Mouse (Mus musculus): ENCODE measurements around the gene Plbd2. TPM values are rescaled to one million over a fixed set of nuclear protein-coding genes. Genes with fewer than 3 reads are reported as not detected.
A peak's percentile ranks its signal among the peaks of the same experiment; 100 is the strongest.

Plbd2 gene
- polyA plus RNA-seq (2016; fragmentation: Nextera tagmentation; extraction: Ambion mirVana), result 52.4 and 52.5 TPM in 2 replicates

DNA sequence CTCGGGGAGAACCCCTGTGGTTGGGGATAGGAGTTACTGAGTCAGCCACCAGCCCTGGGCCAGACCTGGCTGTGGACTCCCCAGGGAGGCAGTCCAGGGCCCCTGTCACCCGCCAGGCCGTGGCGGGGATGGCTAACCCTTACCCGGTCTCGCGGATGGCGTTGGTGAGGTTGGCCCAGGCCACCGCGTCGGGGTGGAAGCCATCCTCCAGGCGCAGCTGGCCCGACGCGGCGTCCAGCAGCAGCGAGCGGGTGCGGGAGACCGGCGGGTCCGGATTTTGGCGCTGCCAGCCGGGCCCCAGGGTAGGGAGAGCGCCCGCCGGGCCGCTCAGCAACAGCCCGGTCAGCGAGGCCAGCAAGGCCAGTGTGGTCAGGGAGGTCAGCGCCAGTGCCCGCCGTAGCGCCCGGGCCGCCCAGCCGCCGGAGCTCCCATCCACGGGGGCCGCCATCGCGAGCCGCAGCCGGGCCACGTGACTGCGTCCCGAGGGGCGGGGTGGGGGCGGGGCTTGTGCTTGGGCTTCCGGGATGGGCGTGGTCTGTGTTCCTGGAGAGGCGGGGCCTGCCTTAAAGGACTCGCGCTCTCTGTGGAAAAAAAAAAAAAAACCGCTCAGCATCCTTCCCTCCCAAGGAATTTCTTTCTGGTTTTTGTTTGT lies at the start of gene Plbd2:
Gene Plbd2 (minus strand): TSS at position 482 of the 652 bp plus-strand sequence.
- peak; percentile 61; the same call in 1 of the 2 replicates for ATAC-seq (ENCODE audit: insufficient number of reproducible peaks, insufficient read depth, low FRiP score, low TSS enrichment)

DNA sequence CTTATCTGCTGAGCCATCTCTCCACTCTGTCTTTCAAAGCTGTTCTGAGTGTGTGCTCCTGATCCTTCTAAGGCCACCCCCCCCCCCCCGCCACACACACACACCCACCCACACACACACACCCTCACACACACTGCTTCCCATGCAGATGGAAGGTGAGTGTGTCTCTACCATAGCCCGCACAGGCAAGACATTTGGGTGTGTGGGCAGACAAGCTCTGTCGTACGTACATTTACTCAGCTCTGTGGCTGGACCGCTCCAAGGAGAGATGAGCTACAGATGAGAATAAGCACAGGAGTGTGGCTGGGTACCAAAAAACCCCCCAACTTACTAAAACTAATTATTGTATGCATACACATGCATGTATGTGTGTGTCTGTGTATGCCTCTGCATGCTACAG lies 47.2 kb upstream of the Plbd2 start:
- ATAC-seq (ENCODE audit: insufficient number of reproducible peaks, insufficient read depth, low FRiP score, low TSS enrichment), result no peak
- Histone ChIP-seq H3K27me3 (no peaks in the 10 kb centered on the region), H3K9me3 (no peaks in the 10 kb centered on the region), H3K4me3 (no peak overlapping the region), H3K27ac (no peak overlapping the region), H3K4me2 (replicated peaks) (no peak overlapping the region), H3K4me1 (no peaks in the 10 kb centered on the region), H3K36me3 (peaks cover 47% of the 10 kb centered on the region), H3K9ac (no peak overlapping the region)
- 94% methylated on average over 5 of the region's 5 CpGs for WGBS

More for the DNA sequence above, at the start of gene Plbd2:
- Histone ChIP-seq H3K9me3 (no peaks in the 10 kb centered on the region), H3K27ac (no peak within 1 kb of the TSS), H3K4me2 (replicated peaks) (peak within 1 kb of the TSS; percentile 78), H3K36me3 (peaks cover 5% of the 10 kb centered on the region; the same call in 1 of the 2 replicates), H3K9ac (peak within 1 kb of the TSS; percentile 89), H3K4me1 (peaks cover 20% of the 10 kb centered on the region), H3K4me3 (peak within 1 kb of the TSS; percentile 96), H3K27me3 (no peaks in the 10 kb centered on the region)
- WGBS, result under 1% methylated on average over 52 of the region's 55 CpGs

DNA sequence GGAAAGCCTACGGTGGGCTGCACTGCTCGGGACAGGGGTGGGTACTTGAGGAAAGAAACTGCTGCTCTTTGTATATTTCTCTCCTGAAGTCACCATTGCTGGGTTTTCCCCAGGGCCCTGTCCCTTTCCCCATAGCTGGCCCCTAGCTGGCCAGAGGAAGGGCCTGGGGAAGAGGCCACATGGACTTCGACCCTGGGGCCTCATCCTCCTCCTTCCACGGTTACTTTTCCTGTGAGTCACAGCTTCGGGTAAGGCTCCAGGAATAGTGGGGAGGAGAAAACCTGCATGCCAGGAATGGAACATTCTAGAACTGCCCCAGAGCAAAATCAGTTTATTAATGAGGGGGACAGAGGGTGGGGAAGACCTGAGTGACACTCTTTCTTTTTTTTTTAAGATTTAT lies 46.7 kb upstream of the Plbd2 start:
- Histone ChIP-seq H3K4me2 (replicated peaks) (no peak overlapping the region), H3K36me3 (peaks cover 41% of the 10 kb centered on the region), H3K27ac (no peak overlapping the region), H3K9ac (no peak overlapping the region), H3K9me3 (no peaks in the 10 kb centered on the region), H3K27me3 (no peaks in the 10 kb centered on the region), H3K4me3 (no peak overlapping the region), H3K4me1 (no peaks in the 10 kb centered on the region)
- ATAC-seq (ENCODE audit: insufficient number of reproducible peaks, insufficient read depth, low FRiP score, low TSS enrichment), result no peak
- WGBS, result 75% methylated on average over 5 of the region's 5 CpGs

DNA sequence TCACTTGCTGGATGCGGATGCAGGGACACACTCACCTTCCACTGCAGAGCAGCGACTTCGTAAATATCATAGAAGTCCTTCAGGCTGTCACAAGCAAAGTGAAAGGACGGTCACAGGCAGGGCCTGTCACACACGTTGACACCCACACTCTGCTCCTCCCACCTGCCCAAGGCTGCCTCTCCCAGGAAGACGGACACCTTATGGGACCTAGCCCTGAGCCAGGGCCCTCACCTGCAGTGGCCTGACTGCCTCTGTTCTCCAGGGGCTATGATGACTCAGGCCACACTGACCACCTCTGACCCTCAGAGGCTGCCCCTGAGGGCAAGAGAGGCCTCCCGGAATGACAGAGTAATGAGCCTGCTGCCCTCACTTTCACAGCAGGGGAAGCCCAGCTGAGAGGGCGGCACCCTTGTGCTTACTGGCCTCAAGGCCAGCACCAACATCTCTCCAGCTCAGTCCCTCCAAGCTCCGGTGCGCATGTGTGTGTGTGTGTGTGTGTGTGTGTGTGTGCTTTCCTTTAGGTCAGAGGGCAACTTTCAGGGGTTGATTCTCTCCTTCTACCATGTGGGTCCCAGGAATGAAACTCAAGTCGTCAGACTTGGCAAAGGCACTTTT lies 44.9 kb upstream of the Plbd2 start:
- no peak overlapping the region for H3K9ac ChIP-seq
- H3K4me2 ChIP-seq (replicated peaks), result no peak overlapping the region
- H3K4me3 ChIP-seq, result no peak overlapping the region
- H3K27ac ChIP-seq, result no peak overlapping the region
- H3K27me3 ChIP-seq, result no peaks in the 10 kb centered on the region
- ATAC-seq (ENCODE audit: insufficient number of reproducible peaks, insufficient read depth, low FRiP score, low TSS enrichment), result no peak
- H3K4me1 ChIP-seq, result no peaks in the 10 kb centered on the region
- 61% methylated on average over 11 of the region's 11 CpGs for WGBS
- no peaks in the 10 kb centered on the region for H3K9me3 ChIP-seq
- H3K36me3 ChIP-seq, result peaks cover 35% of the 10 kb centered on the region

DNA sequence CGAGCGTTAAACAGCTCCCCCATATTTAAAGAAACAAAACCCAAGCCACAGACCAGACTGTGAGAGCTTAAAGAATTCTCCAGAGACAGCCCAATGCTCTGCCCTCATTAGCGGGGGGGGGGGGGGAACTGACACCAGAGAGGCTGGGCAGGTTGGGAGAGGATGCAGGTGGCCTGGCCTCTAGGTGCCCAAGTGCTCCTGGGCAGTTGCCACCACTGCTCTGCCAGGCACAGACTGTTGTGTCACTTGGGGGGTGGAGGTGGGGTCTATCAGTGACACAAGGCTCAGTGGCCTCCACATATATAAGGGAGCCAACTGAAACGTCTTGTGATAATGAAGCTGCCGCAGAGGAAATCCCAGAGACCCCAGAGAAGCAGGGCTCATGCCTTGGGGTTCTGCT lies 33.2 kb upstream of the Plbd2 start:
- no peak overlapping the region for H3K4me2 ChIP-seq (replicated peaks)
- H3K36me3 ChIP-seq, result peaks cover 40% of the 10 kb centered on the region
- H3K4me1 ChIP-seq, result peaks cover 28% of the 10 kb centered on the region
- H3K4me3 ChIP-seq, result no peak overlapping the region
- H3K9me3 ChIP-seq, result no peaks in the 10 kb centered on the region
- no peak for ATAC-seq (ENCODE audit: insufficient number of reproducible peaks, insufficient read depth, low FRiP score, low TSS enrichment)
- WGBS, result 66% methylated on average over 5 of the region's 5 CpGs
- H3K27me3 ChIP-seq, result no peaks in the 10 kb centered on the region
- H3K9ac ChIP-seq, result no peak overlapping the region
- no peak overlapping the region for H3K27ac ChIP-seq

DNA sequence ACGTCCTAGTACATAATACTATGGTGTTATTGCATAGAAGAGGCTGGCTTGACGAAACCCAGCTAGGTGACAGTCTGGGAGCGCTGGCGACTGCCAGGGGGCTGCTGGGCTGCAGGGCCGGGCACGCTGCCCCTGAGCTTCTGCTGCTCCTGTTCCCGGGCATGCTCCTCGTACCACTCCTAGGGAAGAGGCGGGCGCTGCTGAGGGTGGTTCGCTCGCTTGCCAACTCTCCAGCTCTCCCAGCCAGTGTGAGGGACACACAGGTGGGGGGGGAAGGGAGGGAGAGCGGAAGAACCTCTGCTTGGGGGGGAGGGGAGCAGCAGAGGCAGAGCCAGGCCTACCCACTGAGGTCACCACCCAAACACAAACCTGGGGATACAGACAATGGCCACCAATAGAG lies 32.6 kb upstream of the Plbd2 start:
- H3K4me2 ChIP-seq (replicated peaks), result no peak overlapping the region
- no peaks in the 10 kb centered on the region for H3K9me3 ChIP-seq
- 76% methylated on average over 12 of the region's 13 CpGs for WGBS
- no peak overlapping the region for H3K4me3 ChIP-seq
- peak overlapping the region; percentile 32; the same call in 1 of the 2 replicates for H3K27ac ChIP-seq
- ATAC-seq (ENCODE audit: insufficient number of reproducible peaks, insufficient read depth, low FRiP score, low TSS enrichment), result no peak
- no peaks in the 10 kb centered on the region for H3K27me3 ChIP-seq
- H3K4me1 ChIP-seq, result peaks cover 28% of the 10 kb centered on the region
- H3K9ac ChIP-seq, result no peak overlapping the region
- peaks cover 35% of the 10 kb centered on the region for H3K36me3 ChIP-seq

DNA sequence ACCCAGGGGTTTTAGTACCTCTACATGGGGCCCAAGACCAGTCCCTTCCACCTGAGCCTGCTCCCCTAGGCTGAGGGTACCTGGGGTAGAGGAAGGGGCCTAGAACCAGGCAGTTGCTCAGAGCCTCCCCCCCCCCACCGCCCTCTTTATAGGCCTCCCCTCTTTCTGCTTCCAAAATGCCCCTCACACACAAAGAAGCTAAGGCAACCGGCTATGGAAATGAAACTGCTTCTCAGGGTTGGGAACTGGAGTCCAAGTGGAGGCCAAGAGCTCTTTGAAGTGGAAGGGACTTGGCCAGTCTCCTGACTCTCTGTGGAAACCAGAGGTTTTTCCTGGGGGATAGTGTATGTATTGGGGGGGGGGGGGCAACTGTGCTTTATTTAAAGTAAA lies 31.3 kb upstream of the Plbd2 start:
- Histone ChIP-seq H3K4me3 (no peak overlapping the region), H3K9ac (peak overlapping the region; percentile 24; the same call in 1 of the 2 replicates), H3K4me2 (replicated peaks) (no peak overlapping the region), H3K27ac (peak overlapping the region; percentile 32; the same call in 1 of the 2 replicates), H3K36me3 (peaks cover 23% of the 10 kb centered on the region), H3K4me1 (peaks cover 28% of the 10 kb centered on the region), H3K27me3 (no peaks in the 10 kb centered on the region), H3K9me3 (no peaks in the 10 kb centered on the region)
- peak; percentile 47; the same call in 1 of the 2 replicates for ATAC-seq (ENCODE audit: insufficient number of reproducible peaks, insufficient read depth, low FRiP score, low TSS enrichment)
- 39% methylated on average over 2 of the region's 2 CpGs for WGBS

DNA sequence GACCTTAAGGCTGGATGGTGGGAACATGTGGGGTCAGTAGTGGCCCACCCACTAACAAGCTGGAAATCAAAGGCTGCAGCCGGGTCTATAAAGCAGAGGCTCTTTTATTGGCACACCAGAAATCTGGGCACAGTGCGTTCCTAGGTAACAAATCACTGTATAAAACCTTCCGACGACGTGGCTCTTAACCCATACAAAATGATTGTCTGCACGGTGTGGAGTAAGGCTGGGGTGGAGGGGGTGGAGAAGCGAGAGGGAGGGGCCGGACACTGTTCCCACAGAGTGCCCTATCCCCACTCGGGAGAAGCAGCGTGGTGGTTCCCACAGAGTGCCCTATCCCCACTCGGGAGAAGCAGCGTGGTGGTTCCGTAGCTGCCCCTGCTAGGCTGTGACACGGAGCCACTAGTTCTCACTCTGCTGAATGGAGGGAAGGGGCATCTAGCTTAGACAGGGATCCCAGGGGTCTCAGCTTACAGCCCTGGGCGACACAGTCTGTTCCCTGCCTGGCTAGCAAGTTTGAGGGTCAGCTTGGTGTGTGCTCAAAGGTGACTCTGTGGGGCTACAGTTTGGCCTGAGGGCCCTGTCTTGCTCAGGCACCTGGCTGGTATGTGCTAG lies 30.8 kb upstream of the Plbd2 start:
- Histone ChIP-seq H3K9ac (peak overlapping the region; percentile 24; the same call in 1 of the 2 replicates), H3K9me3 (no peaks in the 10 kb centered on the region), H3K27me3 (no peaks in the 10 kb centered on the region), H3K36me3 (peaks cover 18% of the 10 kb centered on the region), H3K27ac (peak overlapping the region; percentile 32; the same call in 1 of the 2 replicates), H3K4me1 (peaks cover 28% of the 10 kb centered on the region), H3K4me3 (no peak overlapping the region), H3K4me2 (replicated peaks) (no peak overlapping the region)
- no peak for ATAC-seq (ENCODE audit: insufficient number of reproducible peaks, insufficient read depth, low FRiP score, low TSS enrichment)
- 64% methylated on average over 15 of the region's 15 CpGs for WGBS

DNA sequence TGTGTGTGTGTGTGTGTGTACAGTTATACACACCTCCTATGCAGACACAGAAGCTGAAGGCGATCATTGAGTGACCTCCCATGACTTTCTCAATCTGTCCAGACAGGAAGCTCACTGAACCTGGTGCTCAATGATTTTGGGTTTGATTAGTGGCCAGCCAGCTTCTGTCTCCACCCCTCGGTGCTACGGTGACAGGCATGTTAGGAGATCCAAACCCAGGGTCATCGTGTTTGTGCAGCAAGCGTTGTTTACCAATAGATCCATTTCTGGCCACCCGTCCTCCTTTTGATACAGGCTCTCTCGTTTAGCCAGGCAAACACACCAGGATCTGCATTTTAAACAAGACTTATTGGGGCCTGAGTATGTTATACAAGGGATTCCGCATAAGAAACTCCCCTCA lies 28.2 kb upstream of the Plbd2 start:
- WGBS, result 87% methylated on average over 8 of the region's 8 CpGs
- Histone ChIP-seq H3K9ac (no peak overlapping the region), H3K36me3 (no peaks in the 10 kb centered on the region), H3K4me3 (no peak overlapping the region), H3K9me3 (no peaks in the 10 kb centered on the region), H3K4me2 (replicated peaks) (no peak overlapping the region), H3K27me3 (no peaks in the 10 kb centered on the region), H3K4me1 (peaks cover 26% of the 10 kb centered on the region), H3K27ac (no peak overlapping the region)
- ATAC-seq (ENCODE audit: insufficient number of reproducible peaks, insufficient read depth, low FRiP score, low TSS enrichment), result no peak

DNA sequence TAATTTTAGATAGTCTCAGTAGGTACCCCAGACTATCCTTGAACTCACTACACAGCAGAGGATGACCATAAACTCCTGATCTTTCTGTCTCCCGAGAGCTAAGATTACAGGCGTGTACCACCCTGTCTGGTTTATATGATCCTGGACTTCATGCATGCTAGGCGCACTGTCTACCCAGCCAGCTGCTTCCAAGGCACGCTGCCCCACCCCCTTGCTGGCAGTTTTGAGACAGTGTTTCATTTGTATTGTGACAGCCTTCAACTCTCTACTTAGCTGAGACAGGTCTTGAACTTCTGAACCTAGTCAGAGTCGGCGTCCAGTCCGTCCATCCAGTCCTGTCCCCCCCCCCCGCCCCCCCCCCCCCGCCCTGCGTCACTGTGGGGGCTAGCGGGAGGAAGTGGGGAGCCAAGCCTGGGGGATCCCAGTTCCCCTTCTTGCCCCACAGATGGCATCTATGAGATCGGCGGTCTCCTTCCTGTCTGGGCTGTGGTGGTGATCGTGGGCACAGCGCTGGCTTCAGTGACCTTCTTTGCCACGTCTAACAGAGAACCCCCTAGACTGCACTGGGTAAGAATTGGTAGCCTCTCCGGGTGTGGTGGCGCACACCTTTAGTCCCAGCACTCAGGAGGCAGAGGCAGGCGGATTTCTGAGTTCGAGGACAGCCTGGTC lies 24.0 kb upstream of the Plbd2 start:
- H3K9me3 ChIP-seq, result no peaks in the 10 kb centered on the region
- H3K36me3 ChIP-seq, result no peaks in the 10 kb centered on the region
- H3K9ac ChIP-seq, result no peak overlapping the region
- H3K4me1 ChIP-seq, result no peaks in the 10 kb centered on the region
- no peak overlapping the region for H3K4me2 ChIP-seq (replicated peaks)
- no peak for ATAC-seq (ENCODE audit: insufficient number of reproducible peaks, insufficient read depth, low FRiP score, low TSS enrichment)
- 81% methylated on average over 18 of the region's 20 CpGs for WGBS
- H3K27ac ChIP-seq, result no peak overlapping the region
- H3K27me3 ChIP-seq, result no peaks in the 10 kb centered on the region
- H3K4me3 ChIP-seq, result no peak overlapping the region

DNA sequence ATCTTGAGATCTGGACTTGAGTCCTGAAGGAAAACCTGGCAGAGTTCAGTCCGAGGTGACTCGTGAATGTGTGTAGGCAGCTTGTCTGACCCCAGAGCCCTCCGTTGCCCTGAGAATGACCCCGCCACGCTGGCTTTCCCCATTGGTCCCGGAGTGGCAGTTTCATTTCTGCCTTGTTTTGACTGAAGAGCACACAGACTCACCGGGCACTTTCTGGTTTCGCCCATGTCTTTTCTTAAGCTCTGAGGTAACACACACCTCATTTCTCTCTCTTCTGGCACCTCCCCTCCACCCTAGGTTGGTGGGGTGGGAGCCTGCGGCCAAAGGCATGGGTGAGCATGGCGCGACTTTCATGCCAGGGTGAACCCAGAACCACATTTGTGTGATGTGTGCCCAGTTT lies 22.9 kb upstream of the Plbd2 start:
- Histone ChIP-seq H3K27me3 (no peaks in the 10 kb centered on the region), H3K4me3 (no peak overlapping the region), H3K27ac (no peak overlapping the region), H3K36me3 (no peaks in the 10 kb centered on the region), H3K4me1 (no peaks in the 10 kb centered on the region), H3K9me3 (no peaks in the 10 kb centered on the region), H3K9ac (no peak overlapping the region), H3K4me2 (replicated peaks) (no peak overlapping the region)
- no peak for ATAC-seq (ENCODE audit: insufficient number of reproducible peaks, insufficient read depth, low FRiP score, low TSS enrichment)
- WGBS, result 68% methylated on average over 11 of the region's 11 CpGs
